Mouse (Mus musculus) cerebellum, adult 11 months (tissue): ENCODE data around the gene 2510009E07Rik.
"Not testable (repeated sequence)": the region's sequence is repeated elsewhere in the genome, so short reads cannot be mapped to it uniquely, and the experiment has no call there.

Source experiments
- DNase-seq: peaks from one replicate; pipeline ENCODE4 v3.0.0; 2022

Gene 2510009E07Rik

DNA sequence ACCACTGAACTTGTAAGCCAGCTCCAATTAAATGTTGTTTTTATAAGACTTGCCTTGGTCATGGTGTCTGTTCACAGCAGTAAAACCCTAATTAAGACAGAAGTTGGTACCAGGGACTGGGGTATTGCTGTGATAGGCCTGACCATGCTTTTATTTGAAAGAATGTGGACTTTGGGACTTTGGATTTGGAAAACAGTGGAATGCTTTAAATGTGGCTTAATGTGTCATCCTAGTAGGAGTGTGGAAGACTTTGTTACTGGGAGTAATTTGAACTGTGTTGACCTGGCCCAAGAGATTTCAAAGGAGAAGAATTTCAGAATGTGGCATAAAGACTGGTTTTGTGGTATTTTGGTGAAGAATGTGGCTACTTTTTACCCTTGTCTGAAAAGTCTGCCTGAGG is 21.4 kb downstream of the 2510009E07Rik start:
- not testable (repeated sequence) for DNase-seq

DNA sequence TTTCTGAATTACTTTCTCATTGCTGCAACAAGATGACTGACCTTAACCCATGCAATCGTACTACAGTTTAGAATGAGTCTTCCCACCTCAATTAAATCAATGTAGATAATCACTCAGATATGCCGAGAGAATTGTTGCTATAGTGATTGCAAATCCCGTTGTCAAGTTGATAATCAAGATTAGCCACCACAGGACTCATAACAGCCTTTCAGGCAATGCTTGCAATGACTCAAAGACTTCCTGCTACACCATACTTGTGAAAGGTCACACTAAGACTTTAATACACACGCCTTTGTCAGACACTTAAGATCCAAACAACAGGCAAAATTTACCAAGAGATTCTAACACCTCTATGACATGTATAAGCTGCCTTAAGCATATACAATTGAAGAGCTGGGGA is 22.6 kb downstream of the 2510009E07Rik start:
- DNase-seq, result no peak

DNA sequence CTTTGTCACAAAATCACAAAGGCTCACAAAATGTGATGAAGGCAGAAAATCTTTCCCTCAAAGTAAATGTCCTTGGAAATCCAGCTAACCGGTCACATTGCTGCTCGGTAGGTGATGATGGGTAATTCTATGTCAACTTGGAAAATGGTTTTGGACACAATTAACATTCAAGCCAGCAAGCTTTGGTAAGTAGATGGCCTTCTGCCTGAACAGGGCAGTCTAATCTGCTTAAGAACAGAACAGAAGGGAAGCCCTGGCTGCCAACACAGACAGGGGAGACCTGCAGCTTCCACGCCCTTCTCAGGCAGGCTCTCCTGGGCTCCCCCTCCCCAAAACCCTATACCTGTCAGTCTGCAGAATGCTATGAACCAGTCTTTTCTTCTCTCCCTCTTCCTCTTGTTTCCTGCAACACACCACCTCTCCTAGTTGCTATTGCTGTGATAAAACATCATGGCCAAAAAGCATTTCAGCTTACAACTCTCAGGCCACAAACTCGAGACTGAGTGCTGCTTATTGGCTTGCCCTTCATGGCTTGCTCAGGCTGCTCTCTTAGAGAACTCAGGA is 29.0 kb downstream of the 2510009E07Rik start:
- DNase-seq, result no peak

DNA sequence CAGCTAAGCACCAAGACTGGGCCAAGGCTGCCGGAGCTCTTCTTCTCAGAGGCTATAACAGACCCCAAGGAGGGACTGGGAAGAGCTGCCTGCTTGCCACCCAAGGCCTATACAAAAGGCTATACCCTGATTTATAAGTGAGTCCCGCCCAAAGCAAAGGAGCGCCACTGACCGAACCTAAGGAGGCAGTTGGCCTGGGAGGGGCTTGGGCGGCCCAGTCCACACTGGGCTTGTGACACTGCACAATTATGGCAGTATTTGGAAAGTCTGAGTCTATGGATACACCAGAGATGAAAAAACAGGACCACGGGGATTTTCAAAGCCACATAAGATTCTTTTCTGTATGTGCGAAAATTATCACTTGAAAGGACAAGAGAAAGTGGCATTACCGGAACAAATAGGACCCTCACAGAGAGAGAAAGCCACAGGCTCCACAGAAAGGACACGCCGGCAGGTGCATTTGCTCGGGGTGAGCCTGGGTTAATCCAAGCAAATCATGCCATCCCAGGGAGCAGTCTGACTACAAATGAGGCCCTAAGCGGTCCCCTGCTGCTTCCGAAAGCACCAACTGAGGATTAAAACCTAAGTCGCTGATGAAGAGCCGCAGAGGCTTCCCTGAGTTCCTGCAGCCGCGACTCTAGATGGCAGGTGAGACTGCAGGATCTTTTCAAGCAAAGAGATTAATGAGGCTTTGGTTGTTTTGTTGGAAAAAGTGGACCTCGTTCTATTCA is 29.7 kb downstream of the 2510009E07Rik start:
- DNase-seq, result no peak

DNA sequence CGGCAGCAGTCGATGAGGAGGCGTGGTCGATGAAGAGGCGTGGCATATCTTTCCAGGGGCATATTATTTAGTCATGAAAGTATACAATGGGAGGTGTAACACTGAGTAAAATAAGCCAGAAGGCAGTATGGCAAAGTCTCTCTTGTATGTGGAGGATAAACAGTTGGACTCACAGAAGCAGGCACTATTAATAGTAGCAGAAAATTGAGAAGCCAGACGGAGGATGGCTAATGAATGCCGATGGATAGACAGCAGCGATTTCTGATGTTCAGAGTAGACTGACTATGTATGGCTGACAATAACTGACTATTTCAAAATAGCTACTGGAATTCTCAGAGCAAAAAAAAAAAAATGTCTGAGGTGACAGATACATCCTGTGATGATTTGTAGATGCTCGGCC is 38.5 kb downstream of the 2510009E07Rik start:
- no peak for DNase-seq

DNA sequence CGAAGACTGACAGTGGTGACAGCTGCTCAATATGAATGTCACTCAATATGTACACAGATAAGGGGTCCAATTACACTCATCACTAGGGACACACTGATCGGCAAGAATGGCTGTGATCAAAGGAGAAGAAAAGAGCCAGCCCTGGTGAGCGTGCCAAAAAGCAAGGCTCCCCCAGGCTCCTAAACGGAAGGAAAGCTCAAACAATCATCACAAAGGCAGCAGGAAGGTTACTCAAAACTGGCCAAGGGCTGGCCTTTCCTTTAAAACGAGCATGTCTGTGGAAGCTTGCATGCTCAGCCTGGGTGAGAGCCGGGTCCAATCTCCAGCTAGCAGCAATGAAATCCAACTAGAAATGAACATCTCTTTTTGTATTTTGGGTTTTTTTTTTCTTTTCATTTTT is 39.2 kb downstream of the 2510009E07Rik start:
- no peak for DNase-seq

DNA sequence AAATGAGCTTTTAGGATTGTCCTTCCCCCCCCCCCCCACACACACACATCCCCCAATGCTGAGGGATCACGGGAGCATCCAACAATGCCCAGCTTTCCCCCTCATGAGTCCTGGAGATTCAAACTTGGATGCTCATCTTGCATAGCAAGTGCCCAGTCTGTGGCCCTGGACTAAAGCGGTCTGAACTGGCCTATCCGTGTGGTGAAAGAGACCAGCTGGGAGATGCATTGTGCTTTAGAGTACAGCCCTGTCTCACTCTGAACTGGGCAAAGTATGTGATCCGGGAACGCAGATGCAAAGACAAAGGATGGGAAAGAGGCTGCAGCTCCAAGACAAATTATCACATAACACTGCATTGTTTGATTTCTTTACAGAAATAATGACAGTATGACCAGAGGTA is 40.1 kb downstream of the 2510009E07Rik start:
- DNase-seq, result no peak

DNA sequence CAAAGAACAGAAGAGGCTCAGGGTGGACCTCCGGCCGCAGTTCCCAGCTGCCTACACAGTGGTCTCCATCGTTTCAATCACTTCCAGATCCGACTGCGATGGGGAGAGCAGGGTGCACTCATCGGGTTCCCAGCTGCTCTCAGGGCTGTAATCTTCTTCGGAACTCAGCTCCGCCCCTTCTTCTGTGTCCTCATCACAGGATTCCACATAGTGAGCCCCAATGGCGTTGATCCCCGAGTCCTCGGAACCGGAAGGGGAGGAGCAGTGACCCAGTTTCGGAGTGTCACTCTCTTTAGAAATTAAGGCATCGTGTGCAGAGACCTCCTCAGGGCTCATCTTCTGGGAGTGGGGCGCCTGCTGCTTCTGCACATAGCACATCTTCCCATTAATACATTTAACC is 41.3 kb downstream of the 2510009E07Rik start:
- DNase-seq, result no peak

DNA sequence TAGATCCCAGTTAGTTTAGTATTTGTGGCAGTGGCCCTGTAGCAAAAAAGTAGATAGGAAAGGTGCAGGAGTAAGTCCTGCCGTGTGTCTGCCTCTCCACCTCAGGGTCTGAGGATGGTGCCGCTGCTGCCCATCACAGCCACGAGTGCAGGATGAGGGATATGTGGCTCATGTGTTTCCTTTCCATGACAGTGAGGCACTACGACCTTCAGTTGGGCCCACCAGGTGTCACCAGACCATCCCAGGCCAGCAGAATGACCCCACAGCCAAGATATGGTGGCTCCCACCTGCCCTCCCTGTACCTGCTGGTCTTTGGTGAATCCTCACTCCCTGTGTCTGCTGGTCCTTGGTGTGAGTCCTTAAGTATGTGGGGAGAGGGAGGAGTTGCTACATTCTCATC is 43.3 kb downstream of the 2510009E07Rik start:
- DNase-seq, result no peak

DNA sequence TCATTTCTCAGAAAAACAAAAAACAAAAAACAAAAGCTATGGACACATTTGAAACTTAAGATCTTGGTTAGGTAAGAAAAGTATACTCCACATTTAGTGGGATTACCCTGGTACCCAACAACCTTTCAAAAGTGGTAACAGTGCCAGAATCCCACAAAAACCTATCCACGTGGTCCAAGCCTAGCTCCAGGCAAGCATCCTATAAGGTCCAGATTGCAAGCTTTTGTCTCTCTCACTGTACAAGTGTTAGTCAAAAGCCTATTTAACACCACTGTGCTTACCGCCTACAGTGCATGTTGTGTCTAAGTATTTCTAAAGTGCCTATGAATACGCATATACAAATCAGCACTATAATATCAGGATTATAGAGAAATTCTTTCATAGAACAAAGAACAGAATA is 44.2 kb downstream of the 2510009E07Rik start:
- no peak for DNase-seq

DNA sequence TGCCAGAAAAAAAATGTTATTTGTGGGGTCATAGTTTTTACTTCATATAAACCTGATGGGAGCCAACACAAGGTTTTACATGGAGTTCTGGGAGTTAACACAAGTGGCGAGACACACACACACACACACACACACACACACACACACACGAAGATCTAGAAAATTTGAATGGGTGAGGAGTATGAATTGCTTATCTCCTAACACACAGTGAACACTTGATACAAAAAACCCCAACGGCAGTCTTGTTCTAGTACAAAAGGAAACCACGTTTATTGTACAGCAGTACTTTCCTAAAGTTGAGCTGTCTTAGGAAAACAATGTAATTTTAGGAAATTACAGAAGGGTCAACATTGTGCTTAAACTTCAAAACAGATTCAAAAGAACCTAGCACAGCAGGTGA is 45.7 kb downstream of the 2510009E07Rik start:
- no peak for DNase-seq

DNA sequence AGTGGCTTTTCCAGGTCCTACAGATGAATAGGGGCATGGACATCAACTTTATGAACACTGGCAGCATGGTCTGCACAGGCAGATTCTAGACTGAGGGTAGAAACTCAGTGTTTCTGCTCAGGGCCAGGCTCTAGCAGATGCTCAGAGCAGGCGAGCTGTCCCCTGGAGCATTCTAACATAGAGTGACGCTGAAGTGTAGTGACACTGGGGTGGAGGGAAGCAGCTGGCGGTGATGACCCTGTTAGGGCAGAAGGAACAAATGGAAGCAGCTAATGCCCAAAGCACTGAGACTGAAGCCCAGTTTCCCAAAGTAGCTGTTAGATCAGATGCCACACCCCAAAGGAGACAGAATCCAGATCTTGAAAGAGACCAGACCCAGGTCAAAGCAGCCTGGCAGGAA is 48.0 kb downstream of the 2510009E07Rik start:
- no peak for DNase-seq

DNA sequence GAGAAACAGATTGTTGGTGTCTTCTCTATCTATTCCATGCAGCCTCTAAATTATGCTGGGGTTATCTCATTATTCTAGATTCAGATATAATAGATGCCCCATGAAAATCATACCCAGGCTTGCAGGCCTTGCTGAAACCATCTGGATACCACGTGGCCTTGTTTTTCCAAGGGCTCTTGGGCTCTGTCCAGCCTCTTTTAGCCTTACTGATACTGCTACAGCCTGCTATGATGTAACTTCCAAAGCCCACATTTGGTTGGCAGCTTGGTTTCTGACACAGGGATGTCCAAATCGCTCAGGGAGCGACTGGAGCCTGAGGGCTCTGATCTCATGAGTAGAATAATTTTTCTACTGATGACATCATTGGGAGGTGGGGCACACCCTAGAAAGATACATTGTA is 48.5 kb downstream of the 2510009E07Rik start:
- DNase-seq, result no peak

DNA sequence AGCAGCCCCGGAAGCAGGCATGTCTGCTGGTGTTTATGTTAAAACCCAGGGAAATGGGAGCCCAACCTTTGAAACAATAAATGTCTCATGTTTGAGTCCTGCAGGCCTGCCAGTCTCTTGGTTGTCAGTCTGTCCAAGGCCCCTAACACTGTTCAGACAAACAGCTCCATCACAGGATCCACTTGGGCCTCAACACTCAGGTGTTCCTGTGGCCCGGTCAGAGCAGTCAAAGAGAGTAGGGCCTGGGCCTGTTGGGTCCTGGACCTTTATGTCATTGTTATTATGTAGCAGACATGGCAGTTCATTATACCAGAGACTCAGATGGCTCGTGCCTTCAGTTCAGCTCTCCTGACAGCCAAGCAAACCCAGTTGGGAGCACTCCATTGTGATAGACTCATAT is 49.9 kb downstream of the 2510009E07Rik start:
- DNase-seq, result no peak

DNA sequence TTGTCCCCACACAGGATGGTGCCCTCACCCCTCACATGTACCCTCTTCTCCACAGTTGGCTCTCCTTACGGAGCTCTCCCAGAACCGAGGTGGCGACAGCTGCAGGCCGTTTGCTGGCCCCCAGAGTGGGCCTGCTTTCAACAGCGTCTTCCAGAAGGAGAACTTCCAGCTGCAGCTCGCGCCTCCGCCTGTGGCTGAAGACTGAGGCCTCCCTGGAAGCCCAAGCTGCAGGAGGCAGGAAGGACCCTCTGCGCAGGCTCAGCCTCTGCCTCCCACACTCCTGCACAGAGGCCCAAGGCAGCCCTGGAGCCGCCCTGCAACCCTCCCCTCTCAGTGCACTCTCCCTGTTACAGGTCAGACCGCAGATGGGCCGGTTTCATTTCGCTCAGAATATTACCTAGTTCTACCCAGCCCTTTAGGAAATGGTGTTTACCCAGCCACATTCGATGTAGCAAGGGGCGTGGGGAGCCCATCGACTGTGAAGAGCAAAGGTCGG is 50.4 kb downstream of the 2510009E07Rik start:
- DNase-seq, result no peak

DNA sequence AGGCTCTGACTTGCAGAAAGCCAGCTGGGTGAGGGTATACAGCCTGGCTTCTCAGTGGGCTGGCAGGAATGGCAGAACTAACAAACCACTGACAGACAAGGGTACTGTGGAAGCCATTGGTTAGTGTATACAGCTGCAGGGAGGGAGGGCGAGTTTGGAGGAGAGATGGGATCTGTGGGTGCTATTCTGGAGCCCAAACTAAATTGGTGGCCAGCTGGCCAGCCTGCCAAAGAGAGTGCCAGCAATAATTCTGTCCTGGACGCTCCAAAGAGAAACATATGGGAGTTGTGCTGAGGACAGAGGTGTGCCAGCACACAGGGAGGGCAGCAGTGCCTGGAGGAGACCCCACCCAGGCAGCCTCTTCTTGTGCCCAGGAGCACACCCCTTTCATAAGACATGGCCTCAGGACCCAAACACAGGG is 50.8 kb downstream of the 2510009E07Rik start:
- no peak for DNase-seq

DNA sequence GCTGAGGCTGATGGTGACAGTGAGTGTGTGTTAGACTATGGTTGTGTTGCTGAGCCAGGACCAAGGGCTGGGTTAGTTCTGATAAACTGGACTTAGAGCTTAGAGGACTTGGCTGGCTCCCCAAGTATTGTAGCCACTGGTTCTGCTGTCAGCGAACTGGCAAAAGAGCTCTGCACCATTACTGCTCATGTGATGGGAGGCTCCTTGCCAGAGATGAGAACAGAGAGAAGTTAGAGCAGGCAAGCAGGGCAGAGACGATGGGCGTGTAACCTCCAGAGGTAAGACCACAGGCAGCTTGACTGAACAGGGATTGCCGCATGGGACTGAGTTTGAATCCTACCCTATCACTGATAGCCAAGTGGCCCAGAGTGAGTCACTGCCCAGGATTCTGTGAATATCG is 51.6 kb downstream of the 2510009E07Rik start:
- no peak for DNase-seq

DNA sequence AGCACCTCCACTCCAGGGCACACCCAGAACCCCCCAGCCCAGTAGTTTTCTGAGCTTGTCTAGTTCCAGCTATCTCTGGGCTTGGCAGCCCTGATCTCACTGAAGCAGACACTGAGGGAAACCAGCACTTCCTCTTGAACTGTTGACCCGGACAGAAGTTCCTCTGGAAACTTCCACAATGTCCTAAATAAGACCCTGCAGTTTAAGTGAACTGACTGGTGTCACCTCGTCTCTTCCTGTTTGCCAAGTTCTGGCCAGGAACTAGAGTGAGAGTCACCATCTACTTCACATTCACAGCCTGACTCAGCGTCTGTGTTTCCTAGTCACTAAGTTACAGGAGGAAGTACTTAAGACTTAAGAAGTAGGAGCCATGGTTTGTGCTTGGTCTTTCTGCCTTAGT is 52.5 kb downstream of the 2510009E07Rik start:
- DNase-seq, result no peak

DNA sequence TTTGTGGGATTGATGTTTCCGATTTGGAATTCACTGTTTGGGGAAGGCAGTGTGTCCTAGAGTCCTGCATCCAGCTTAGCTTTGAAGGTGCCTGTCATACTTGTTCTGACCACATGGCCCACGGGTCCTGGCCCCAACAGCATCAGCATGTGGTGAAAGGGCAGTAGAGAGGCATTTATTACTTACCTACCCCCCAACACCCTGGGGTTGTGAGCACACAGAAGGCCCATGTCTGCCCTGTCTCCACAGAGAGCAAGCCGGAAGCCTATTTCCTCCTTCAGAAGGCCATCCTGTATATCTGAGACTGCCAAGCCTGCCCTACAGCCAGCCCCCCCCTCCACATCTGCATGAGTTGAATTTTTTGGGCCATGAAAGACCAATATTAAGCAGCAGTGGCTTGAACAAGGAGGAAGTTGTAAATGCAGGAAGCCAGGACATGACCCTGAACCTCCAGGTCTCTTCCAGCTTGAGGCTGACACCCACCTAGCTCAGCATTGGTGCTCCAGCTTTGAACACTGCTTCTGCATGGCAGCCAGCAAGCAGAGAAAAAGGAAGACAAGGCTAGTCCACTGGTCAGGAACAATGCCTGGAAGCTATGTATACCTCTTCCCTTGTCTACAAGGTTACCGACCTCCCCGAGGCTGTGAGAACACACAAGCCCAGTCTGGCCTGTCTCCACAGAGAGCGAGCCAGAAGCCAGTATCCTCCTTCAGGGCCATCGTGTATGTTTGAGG is 53.5 kb downstream of the 2510009E07Rik start:
- DNase-seq, result no peak

DNA sequence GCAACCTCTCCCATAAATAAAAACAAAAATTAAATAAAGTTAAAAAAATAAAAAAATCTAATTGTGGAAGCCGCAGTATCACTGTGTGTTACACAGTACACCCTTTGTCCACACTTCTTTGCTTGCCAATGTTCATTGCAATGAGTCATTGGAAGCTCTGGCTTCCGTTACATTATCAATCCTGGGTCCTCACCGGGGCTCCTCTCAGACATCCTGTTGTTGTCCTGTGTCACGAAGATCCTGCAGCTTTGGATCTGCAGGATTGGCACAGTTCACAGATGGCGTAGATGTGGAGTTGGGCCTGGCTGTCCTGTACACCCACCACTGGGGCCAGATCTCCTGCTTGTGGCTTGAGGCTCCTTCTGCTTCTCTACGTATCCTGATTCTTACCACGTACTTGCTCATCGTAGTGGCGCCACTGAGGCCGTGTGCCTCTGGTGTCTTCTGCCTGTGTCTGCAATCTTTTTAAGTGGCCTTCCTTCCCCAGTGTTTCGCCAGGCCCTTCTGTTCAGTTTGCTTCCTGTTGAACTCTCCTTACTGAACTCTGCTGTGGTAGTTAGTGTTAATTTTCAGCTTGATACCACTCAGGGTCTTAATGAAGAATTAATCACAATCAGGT is 57.2 kb downstream of the 2510009E07Rik start:
- DNase-seq, result no peak

DNA sequence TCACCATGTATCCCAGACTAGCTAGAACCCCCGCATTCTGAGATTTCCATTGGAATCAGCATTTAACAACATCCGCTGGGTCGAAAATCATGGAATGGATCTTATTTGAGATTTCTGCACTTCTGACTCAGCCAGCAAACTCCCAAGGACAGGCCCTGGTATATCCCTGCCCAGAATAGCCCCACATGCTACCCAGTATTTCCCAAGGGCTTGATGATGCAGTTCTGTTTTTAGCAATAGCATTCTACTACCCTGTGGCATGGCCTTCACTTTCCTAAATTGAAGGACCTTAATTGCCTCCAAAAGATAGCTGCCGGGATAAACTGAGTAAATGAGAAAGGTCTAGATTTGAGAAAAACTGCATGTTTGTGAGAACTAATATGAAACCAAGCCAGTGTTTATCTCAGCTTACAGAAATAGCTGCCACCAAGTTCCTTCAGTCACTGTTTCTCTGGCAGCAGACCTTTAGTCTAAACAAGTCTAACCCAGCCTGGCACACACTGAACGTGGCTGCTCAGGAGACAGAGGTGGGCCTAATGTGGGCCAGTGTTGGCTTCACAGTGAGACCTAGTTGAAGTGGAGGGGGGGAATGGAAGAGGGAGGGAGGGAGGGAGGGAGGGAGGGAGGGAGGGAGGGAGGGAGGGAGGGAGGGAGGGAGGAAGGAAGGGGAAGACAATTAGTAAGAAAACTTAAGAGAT is 58.2 kb downstream of the 2510009E07Rik start:
- no peak for DNase-seq

DNA sequence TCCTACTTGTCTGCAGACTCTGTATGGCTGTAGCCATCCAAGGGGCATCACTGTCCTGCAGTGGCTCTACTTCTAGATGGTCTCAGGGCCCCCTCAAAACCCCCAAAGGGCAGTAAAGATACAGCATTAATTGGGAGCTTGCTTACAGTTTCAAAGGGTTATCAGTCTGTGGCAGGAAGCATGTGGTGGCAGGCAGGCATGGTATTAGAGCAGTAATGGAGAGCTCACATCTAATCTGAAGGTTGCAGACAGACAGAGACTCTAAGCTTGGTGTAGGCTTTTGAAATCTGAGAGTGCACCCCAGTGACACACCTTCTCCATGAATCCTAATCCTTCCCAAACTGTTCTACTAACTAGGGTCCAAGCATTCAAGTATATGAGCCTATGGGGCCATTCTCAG is 60.0 kb downstream of the 2510009E07Rik start:
- DNase-seq, result no peak

DNA sequence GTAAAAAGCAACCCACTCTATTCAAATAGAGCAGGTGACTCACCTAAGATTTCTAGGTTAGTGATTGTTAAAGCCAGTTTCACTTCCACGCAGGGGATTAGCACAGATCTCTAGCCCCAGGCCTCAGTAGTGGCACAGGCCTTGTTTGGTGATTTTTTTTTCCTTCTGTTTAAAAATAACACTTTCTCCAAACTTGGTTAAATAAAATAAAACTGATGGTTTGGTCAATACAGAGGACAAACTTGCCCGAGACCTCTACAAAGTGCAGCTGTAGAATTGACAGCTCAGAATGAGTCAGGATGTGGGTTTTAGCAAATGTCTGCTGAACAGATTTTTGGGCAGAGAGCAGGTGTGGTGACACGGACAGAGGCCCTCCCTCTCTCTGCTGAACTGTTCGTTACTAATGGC is 62.6 kb downstream of the 2510009E07Rik start:
- DNase-seq, result no peak
